Mouse (Mus musculus) midbrain, postnatal 0 days (tissue): ENCODE measurements around the gene Pla2g4b. TPM values are rescaled to one million over a fixed set of nuclear protein-coding genes. Genes with fewer than 3 reads are reported as not detected.
A peak's percentile ranks its signal among the peaks of the same experiment; 100 is the strongest.

ENCODE experiments used
- ATAC-seq: fragments of 200-750 bp; cut with Nextera tagmentation; 2 replicates; pipeline ENCODE4 v1.8.0; 2017; ENCODE audit warnings: moderate number of reproducible peaks, mild to moderate bottlenecking, moderate TSS enrichment, moderate library complexity; ENCODE audit not compliant: low FRiP score
- DNase-seq: peaks from one replicate; pipeline ENCODE4 v3.0.0-alpha.2; 2015; ENCODE audit warnings: low spot score
- H3K27ac ChIP-seq: fragments of 300-500 bp; sonication (generic); 2 replicates; pipeline ENCODE4 v1.5.1; 2014; ENCODE audit warnings: low read depth, mild to moderate bottlenecking, low read length, mixed read lengths
- H3K27me3 ChIP-seq: fragments of 300-500 bp; sonication (generic); 2 replicates; pipeline ENCODE4 v1.6.1; 2014; ENCODE audit warnings: low read length, control low read depth, mixed read lengths; ENCODE audit not compliant: insufficient read depth
- H3K36me3 ChIP-seq: fragments of 300-500 bp; sonication (generic); 2 replicates; pipeline ENCODE4 v1.6.1; 2014; ENCODE audit warnings: low read length, control low read depth, mixed read lengths; ENCODE audit not compliant: insufficient read depth
- H3K4me1 ChIP-seq: fragments of 300-500 bp; sonication (generic); 2 replicates; pipeline ENCODE4 v1.6.1; 2014; ENCODE audit warnings: mild to moderate bottlenecking, control low read depth, antibody characterized with exemption, low read length, mixed read lengths; ENCODE audit not compliant: insufficient read depth
- H3K4me2 ChIP-seq: fragments of 300-500 bp; sonication (generic); 2 replicates; pipeline ENCODE4 v1.6.1; 2014; ENCODE audit warnings: low read depth, mild to moderate bottlenecking, low read length, mixed read lengths; ENCODE audit not compliant: poor library complexity, severe bottlenecking
- H3K4me3 ChIP-seq: fragments of 300-500 bp; sonication (generic); 2 replicates; pipeline ENCODE4 v1.5.1; 2014; ENCODE audit warnings: low read depth, mild to moderate bottlenecking, low read length, moderate library complexity
- H3K9ac ChIP-seq: fragments of 300-500 bp; sonication (generic); replicated peaks from 2 replicates; pipeline ENCODE4 v1.6.1; 2014; ENCODE audit warnings: mild to moderate bottlenecking, low read length, moderate library complexity, mixed read lengths; ENCODE audit not compliant: poor library complexity, severe bottlenecking
- H3K9me3 ChIP-seq: fragments of 300-500 bp; sonication (generic); 2 replicates; pipeline ENCODE4 v1.6.1; 2016; ENCODE audit warnings: low read length, control low read depth
- CTCF ChIP-seq: IDR thresholded peaks from 2 replicates; pipeline ENCODE4 v1.5.1; 2016; ENCODE audit warnings: antibody characterized with exemption, mild to moderate bottlenecking
- WGBS: fragments of 180-500 bp; shearing (Covaris S2); extraction: QIAGEN DNeasy Blood & Tissue Kit; methylation state at CpG from one replicate; pipeline ENCODE4 v1.1.7; 2014; 5-methylcytosine and 5-hydroxymethylcytosine counted together
- polyA plus RNA-seq: library from polyadenylated mRNA; unstranded; fragments of >200 nt; fragmentation: Nextera tagmentation; extraction: Ambion mirVana; gene quantifications from 2 replicates; pipeline ENCODE4 v1.2.1, GENCODE M21; 2015
- total RNA-seq: library from RNA; depleted of rRNA; stranded (reverse); fragments of >200 nt; gene quantifications from 2 replicates; pipeline ENCODE4 v1.2.3, GENCODE M21; 2014

The Pla2g4b gene
- total and polyA plus RNA-seq, 2 experiments from 2014 or later: 0.20 to 4.9 TPM

- WGBS: 94% methylated on average over 2 of the region's 2 CpGs
- Histone ChIP-seq H3K4me1 (no peaks in the 10 kb centered on the region), H3K4me3 (no peak overlapping the region), H3K27me3 (no peaks in the 10 kb centered on the region), H3K27ac (no peak overlapping the region), H3K9ac (no peak overlapping the region), H3K9me3 (no peaks in the 10 kb centered on the region), H3K4me2 (no peak overlapping the region), H3K36me3 (no peaks in the 10 kb centered on the region)
- ATAC-seq (no peak), DNase-seq (no peak)
- no peak for TF ChIP-seq CTCF
These were observed 40.9 kb upstream of the Pla2g4b start for GRCm38 (mm10) chr2:119992349-119992748.

- 44% methylated on average over 2 of the region's 2 CpGs for WGBS
- H3K27me3 ChIP-seq: no peaks in the 10 kb centered on the region
- H3K9ac ChIP-seq: no peak overlapping the region
- no peak overlapping the region for H3K4me3 ChIP-seq
- ATAC-seq (no peak), DNase-seq (no peak)
- H3K4me1 ChIP-seq: no peaks in the 10 kb centered on the region
- H3K4me2 ChIP-seq: no peak overlapping the region
- no peak for TF ChIP-seq CTCF
- H3K9me3 ChIP-seq: no peaks in the 10 kb centered on the region
- no peaks in the 10 kb centered on the region for H3K36me3 ChIP-seq
- H3K27ac ChIP-seq: no peak overlapping the region
These were observed 39.7 kb upstream of the Pla2g4b start for GRCm38 (mm10) chr2:119993515-119993914.

GRCm38 (mm10) chr2:119994839-119995238 is 38.4 kb upstream of the Pla2g4b start:
- no peaks in the 10 kb centered on the region for H3K9me3 ChIP-seq
- 84% methylated on average over 6 of the region's 6 CpGs for WGBS
- DNase-seq (no peak), ATAC-seq (no peak)
- H3K4me1 ChIP-seq: no peaks in the 10 kb centered on the region
- no peak overlapping the region for H3K4me3 ChIP-seq
- no peak overlapping the region for H3K9ac ChIP-seq
- no peak for TF ChIP-seq CTCF
- no peaks in the 10 kb centered on the region for H3K27me3 ChIP-seq
- H3K4me2 ChIP-seq: no peak overlapping the region
- H3K27ac ChIP-seq: no peak overlapping the region
- H3K36me3 ChIP-seq: 0 out of 2 replicates have a peak, but pooled peaks cover 4% of the 10 kb centered on the region

GRCm38 (mm10) chr2:119995391-119996281 is 37.6 kb upstream of the Pla2g4b start:
- Histone ChIP-seq H3K9ac (no peak overlapping the region), H3K4me1 (no peaks in the 10 kb centered on the region), H3K4me3 (no peak overlapping the region), H3K36me3 (0 out of 2 replicates have a peak, but pooled peaks cover 4% of the 10 kb centered on the region), H3K9me3 (no peaks in the 10 kb centered on the region), H3K27ac (peak overlapping the region; percentile 63), H3K27me3 (no peaks in the 10 kb centered on the region), H3K4me2 (no peak overlapping the region)
- DNase-seq: no peak
- 67% methylated on average over 9 of the region's 9 CpGs for WGBS
- no peak for TF ChIP-seq CTCF
- no peak for ATAC-seq

- 84% methylated on average over 4 of the region's 4 CpGs for WGBS
- H3K4me1 ChIP-seq: no peaks in the 10 kb centered on the region
These were observed 35.9 kb upstream of the Pla2g4b start for GRCm38 (mm10) chr2:119997354-119997753.

GRCm38 (mm10) chr2:119999731-120000130 is 33.5 kb upstream of the Pla2g4b start:
- Histone ChIP-seq H3K9ac (no peak overlapping the region), H3K4me1 (no peaks in the 10 kb centered on the region), H3K27ac (no peak overlapping the region), H3K9me3 (no peaks in the 10 kb centered on the region), H3K4me3 (no peak overlapping the region), H3K36me3 (peaks cover 4% of the 10 kb centered on the region; the same call in 1 of the 2 replicates), H3K4me2 (no peak overlapping the region), H3K27me3 (no peaks in the 10 kb centered on the region)
- WGBS: 90% methylated on average over 2 of the region's 2 CpGs
- no peak for ATAC-seq
- no peak for TF ChIP-seq CTCF
- no peak for DNase-seq

More at GRCm38 (mm10) chr2:119997354-119997753, 35.9 kb upstream of the Pla2g4b start:
- H3K9ac ChIP-seq: no peak overlapping the region
- ATAC-seq: no peak
- no peak overlapping the region for H3K4me3 ChIP-seq
- H3K36me3 ChIP-seq: peaks cover 4% of the 10 kb centered on the region; the same call in 1 of the 2 replicates
- no peak overlapping the region for H3K27ac ChIP-seq
- no peaks in the 10 kb centered on the region for H3K27me3 ChIP-seq
- no peak for DNase-seq
- H3K9me3 ChIP-seq: no peaks in the 10 kb centered on the region
- no peak for TF ChIP-seq CTCF
- no peak overlapping the region for H3K4me2 ChIP-seq
